Mouse (Mus musculus) lung, adult 2 months (tissue): ENCODE data around the gene Muc4.

ENCODE experiments used
- CTCF ChIP-seq: fragments of 200-500 bp; IDR thresholded peaks from 2 replicates; pipeline ENCODE4 v1.5.1; 2011; ENCODE audit warnings: mild to moderate bottlenecking, low read length, control low read depth; ENCODE audit not compliant: insufficient read depth
- POLR2A ChIP-seq: fragments of 200-500 bp; IDR thresholded peaks from 2 replicates; pipeline ENCODE4 v1.6.1; 2011; ENCODE audit warnings: low read depth, mild to moderate bottlenecking, control low read depth, low read length, borderline replicate concordance; ENCODE audit errors: extremely low read depth

DNA sequence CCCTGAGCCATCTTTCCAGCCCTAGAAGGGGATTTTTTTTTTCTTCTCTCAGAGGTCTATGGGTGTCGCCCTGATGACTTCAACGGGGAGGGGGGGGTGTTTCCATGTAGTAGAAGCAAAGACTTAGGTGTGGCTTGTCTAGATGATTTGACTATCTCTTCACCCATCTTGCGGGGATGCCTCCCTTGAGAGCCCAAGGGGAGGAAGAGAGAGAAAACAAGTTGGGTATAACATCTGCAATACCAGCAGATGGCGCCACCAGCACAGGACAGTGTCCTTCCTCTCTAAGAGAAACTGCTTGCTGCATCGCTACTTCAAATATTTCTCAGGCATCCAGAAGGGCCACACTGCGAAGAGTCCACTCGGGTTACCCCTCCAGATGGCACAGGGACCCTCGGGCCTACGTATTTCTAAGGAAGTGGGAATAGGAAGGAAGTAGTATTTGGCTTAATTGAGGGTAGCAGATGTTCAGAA, 77.2 kb downstream of the Muc4 start:
- peak; percentile 86 for TF ChIP-seq CTCF
- TF ChIP-seq POLR2A: no peak
